Mouse (Mus musculus) telencephalon, adult 2 months (tissue): ENCODE measurements around the gene Frat1.

ENCODE experiments used
- DNase-seq: peaks from one replicate; pipeline ENCODE4 v3.0.0-alpha.2; 2011; ENCODE audit warnings: low read depth, low spot score

Gene Frat1

GRCm38 (mm10) chr19:41816410-41816809 is 13.4 kb upstream of the Frat1 start:
- no peak for DNase-seq

GRCm38 (mm10) chr19:41816915-41817314 is 12.9 kb upstream of the Frat1 start:
- no peak for DNase-seq

GRCm38 (mm10) chr19:41817325-41817724 is 12.4 kb upstream of the Frat1 start:
- no peak for DNase-seq

GRCm38 (mm10) chr19:41818749-41819148 is 11.0 kb upstream of the Frat1 start:
- DNase-seq, result no peak

GRCm38 (mm10) chr19:41821436-41821835 is 8.3 kb upstream of the Frat1 start:
- no peak for DNase-seq

- no peak for DNase-seq
These were observed 7.2 kb upstream of the Frat1 start for GRCm38 (mm10) chr19:41822589-41822988.

GRCm38 (mm10) chr19:41824950-41825349 is 4.8 kb upstream of the Frat1 start:
- no peak for DNase-seq

- DNase-seq, result no peak
These were observed 3.2 kb upstream of the Frat1 start for GRCm38 (mm10) chr19:41826529-41826928.

- DNase-seq, result no peak
These were observed 829 bp upstream of the Frat1 start for GRCm38 (mm10) chr19:41828941-41829340.

GRCm38 (mm10) chr19:41830106-41831031 is 599 bp downstream of the Frat1 start:
- DNase-seq, result no peak

GRCm38 (mm10) chr19:41831101-41831570 is 1.4 kb downstream of the Frat1 start:
- DNase-seq, result no peak

- DNase-seq, result no peak
These were observed 2.1 kb downstream of the Frat1 start for GRCm38 (mm10) chr19:41831718-41832391.

- DNase-seq, result no peak
These were observed 2.9 kb downstream of the Frat1 start for GRCm38 (mm10) chr19:41832501-41833201.

- DNase-seq, result no peak
These were observed 5.6 kb downstream of the Frat1 start for GRCm38 (mm10) chr19:41835407-41835806.

GRCm38 (mm10) chr19:41835816-41836215 is 6.0 kb downstream of the Frat1 start:
- peak; percentile 58 for DNase-seq

GRCm38 (mm10) chr19:41836719-41837118 is 6.9 kb downstream of the Frat1 start:
- DNase-seq, result no peak

- DNase-seq, result no peak
These were observed 7.6 kb downstream of the Frat1 start for GRCm38 (mm10) chr19:41837194-41837916.

- no peak for DNase-seq
These were observed 8.1 kb downstream of the Frat1 start for GRCm38 (mm10) chr19:41837917-41838261.

- DNase-seq, result no peak
These were observed 9.0 kb downstream of the Frat1 start for GRCm38 (mm10) chr19:41838808-41839207.

GRCm38 (mm10) chr19:41839685-41840084 is 9.9 kb downstream of the Frat1 start:
- DNase-seq, result no peak

- DNase-seq, result no peak
These were observed 11.5 kb downstream of the Frat1 start for GRCm38 (mm10) chr19:41841105-41841750.
